8 mouse cellular contexts compared by ENCODE assay signal in genomic region chr5:96209459-96209858, GRCm38 (mm10). TPM values are rescaled to one million over a fixed set of nuclear protein-coding genes. Genes with fewer than 3 reads are reported as not detected.
A peak's percentile ranks its signal among the peaks of the same experiment; 100 is the strongest.
DNase-seq lines count a peak whose midpoint lies in the region; ATAC-seq lines count a peak whose summit lies in the region.

Gene Mrpl1, plus strand, starts transcription at chr5:96209493.

- 3% methylated on average over 17 of the region's 17 CpGs for WGBS in hindbrain, embryonic 12.5 days

- peaks cover 7% of the 10 kb centered on the region for H3K4me1 ChIP-seq in hindbrain, embryonic 12.5 days

- peak within 1 kb of the TSS; percentile 71 for H3K9ac ChIP-seq in hindbrain, embryonic 12.5 days

- DNase-seq in retina, embryonic 14.5 days (ENCODE audit: low spot score) = peak; percentile 45
- no peak for DNase-seq in retina, postnatal 1 day
- DNase-seq in cerebellum, adult 9-11 months = peak; percentile 54
- DNase-seq in frontal cortex, postnatal 14 days (ENCODE audit: low spot score in 2 of 2) = peak; percentile 11 to 14
- DNase-seq in layer of hippocampus, postnatal 36 days = peak in 1 of 2 experiments; percentile 22
- DNase-seq in lung, postnatal 36 days = peak; percentile 37
- peak; percentile 13 for DNase-seq in spleen, adult 12 weeks (ENCODE audit: low spot score)

- no peaks in the 10 kb centered on the region for H3K27me3 ChIP-seq in hindbrain, embryonic 12.5 days

- H3K36me3 ChIP-seq in hindbrain, embryonic 12.5 days = peaks cover 7% of the 10 kb centered on the region; the same call in 1 of the 2 replicates

- peak within 1 kb of the TSS; percentile 72 for H3K4me2 ChIP-seq in hindbrain, embryonic 12.5 days (replicated peaks)

- H3K27ac ChIP-seq in hindbrain, embryonic 12.5 days = peak within 1 kb of the TSS; percentile 64

- no peaks in the 10 kb centered on the region for H3K9me3 ChIP-seq in hindbrain, embryonic 12.5 days (replicated peaks)

- peak; percentile 64 for ATAC-seq in hindbrain, embryonic 12.5 days (ENCODE audit: low FRiP score)

- peak within 1 kb of the TSS; percentile 66 for H3K4me3 ChIP-seq in hindbrain, embryonic 12.5 days

RNA-seq across cellular contexts. Expression of gene Mrpl1, which starts in this region (rescaled TPM):
- 20.1 and 20.2 TPM in 2 replicates for polyA plus RNA-seq in hindbrain, embryonic 12.5 days (2016; fragmentation: Nextera tagmentation; extraction: Ambion mirVana)
- total RNA-seq in layer of hippocampus, postnatal 36 days (2021) = 10 to 100 TPM; 15.8 to 17.3 TPM
